Mouse (Mus musculus): ENCODE measurements at regions not wholly inside any gene's neighbourhood (a gene's known extent, or its start where the extent isn't known, plus 50 kb on each side); places are given as distances from the start of the nearest gene placed in this dataset.

- no peak for DNase-seq
These were observed 146.5 kb upstream of the Jade1 start for GRCm38 (mm10) chr3:41408821-41409737.

- peak; percentile 81 for DNase-seq
These were observed 147.1 kb upstream of the Jade1 start for GRCm38 (mm10) chr3:41408423-41408820.

GRCm38 (mm10) chr3:41407988-41408387, 147.5 kb upstream of the Jade1 start:
- no peak for DNase-seq

GRCm38 (mm10) chr3:41407520-41407919, 148.0 kb upstream of the Jade1 start:
- no peak for DNase-seq

- DNase-seq: no peak
These were observed 153.7 kb upstream of the Jade1 start for GRCm38 (mm10) chr3:41401881-41402280.

- no peak for DNase-seq
These were observed 165.7 kb upstream of the Jade1 start for GRCm38 (mm10) chr3:41389868-41390267.

GRCm38 (mm10) chr3:41387469-41388212, 167.9 kb upstream of the Jade1 start:
- DNase-seq: no peak

GRCm38 (mm10) chr3:41386299-41386698, 169.2 kb upstream of the Jade1 start:
- no peak for DNase-seq

GRCm38 (mm10) chr3:41384410-41384809, 171.1 kb upstream of the Jade1 start:
- no peak for DNase-seq

- DNase-seq: no peak
These were observed 177.0 kb upstream of the Jade1 start for GRCm38 (mm10) chr3:41378576-41378975.

- no peak for DNase-seq
These were observed 177.6 kb upstream of the Jade1 start for GRCm38 (mm10) chr3:41377826-41378406.

- peak; percentile 55 for DNase-seq
These were observed 178.5 kb upstream of the Jade1 start for GRCm38 (mm10) chr3:41376848-41377582.

- no peak for DNase-seq
These were observed 180.2 kb upstream of the Jade1 start for GRCm38 (mm10) chr3:41375230-41375930.

GRCm38 (mm10) chr3:41373198-41373597, 182.3 kb upstream of the Jade1 start:
- no peak for DNase-seq

GRCm38 (mm10) chr3:41368351-41369101, 187.0 kb upstream of the Jade1 start:
- no peak for DNase-seq

- no peak for DNase-seq
These were observed 188.8 kb upstream of the Jade1 start for GRCm38 (mm10) chr3:41366764-41367163.

- no peak for DNase-seq
These were observed 189.3 kb upstream of the Jade1 start for GRCm38 (mm10) chr3:41366264-41366663.

- DNase-seq: peak; percentile 34
These were observed 190.2 kb upstream of the Jade1 start for GRCm38 (mm10) chr3:41365145-41365830.

- DNase-seq: no peak
These were observed 191.6 kb upstream of the Jade1 start for GRCm38 (mm10) chr3:41363947-41364346.

GRCm38 (mm10) chr3:41360231-41360630, 195.3 kb upstream of the Jade1 start:
- no peak for DNase-seq

Data from adrenal gland, adult 8-10 months (tissue).